Mouse (Mus musculus) adrenal gland, adult 10 weeks (tissue): Measurements from ENCODE around the gene Il21r. TPM values are rescaled to one million over a fixed set of nuclear protein-coding genes. Genes with fewer than 3 reads are reported as not detected.

Experiments
- polyA plus RNA-seq: library from polyadenylated mRNA; stranded (reverse); fragments of 350-450 nt; fragmentation: Illumina TruSeq; extraction: RNeasy Lipid Tissue Mini Kit (QIAGEN cat#74804); gene quantifications from one replicate; pipeline ENCODE4 v1.2.3, GENCODE M21; 2014; ENCODE audit warnings: low read depth, low replicate concordance

The Il21r gene
- 0.47 TPM for polyA plus RNA-seq

GRCm38 (mm10) chr7:125603185-125603631 is at the start of gene Il21r:
Gene Il21r (plus strand): TSS chr7:125603429.

Other genes starting within 250 kb of the Il21r start
- gene Kdm8, start 158.8 kb upstream of the Il21r start, polyA plus RNA-seq: 1.0 TPM
- gene Nsmce1, start 111.8 kb upstream of the Il21r start, polyA plus RNA-seq: 62.9 TPM
- gene Il4ra, start 51.3 kb upstream of the Il21r start, polyA plus RNA-seq: 28.9 TPM
- gene Gtf3c1, start 104.4 kb downstream of the Il21r start, polyA plus RNA-seq: 6.6 TPM
- 22.8 TPM for gene D430042O09Rik, start 104.5 kb downstream of the Il21r start, polyA plus RNA-seq